Mouse (Mus musculus) midbrain, postnatal 0 days (tissue): ENCODE results near the gene Psmd14. TPM values are rescaled to one million over a fixed set of nuclear protein-coding genes. Genes with fewer than 3 reads are reported as not detected.

Experiments used
- ATAC-seq: fragments of 200-750 bp; cut with Nextera tagmentation; 2 replicates; pipeline ENCODE4 v1.8.0; 2017; ENCODE audit warnings: moderate number of reproducible peaks, mild to moderate bottlenecking, moderate TSS enrichment, moderate library complexity; ENCODE audit not compliant: low FRiP score
- DNase-seq: peaks from one replicate; pipeline ENCODE4 v3.0.0-alpha.2; 2015; ENCODE audit warnings: low spot score
- H3K27ac ChIP-seq: fragments of 300-500 bp; sonication (generic); 2 replicates; pipeline ENCODE4 v1.5.1; 2014; ENCODE audit warnings: low read depth, mild to moderate bottlenecking, low read length, mixed read lengths
- H3K27me3 ChIP-seq: fragments of 300-500 bp; sonication (generic); 2 replicates; pipeline ENCODE4 v1.6.1; 2014; ENCODE audit warnings: low read length, control low read depth, mixed read lengths; ENCODE audit not compliant: insufficient read depth
- H3K36me3 ChIP-seq: fragments of 300-500 bp; sonication (generic); 2 replicates; pipeline ENCODE4 v1.6.1; 2014; ENCODE audit warnings: low read length, control low read depth, mixed read lengths; ENCODE audit not compliant: insufficient read depth
- H3K4me1 ChIP-seq: fragments of 300-500 bp; sonication (generic); 2 replicates; pipeline ENCODE4 v1.6.1; 2014; ENCODE audit warnings: mild to moderate bottlenecking, control low read depth, antibody characterized with exemption, low read length, mixed read lengths; ENCODE audit not compliant: insufficient read depth
- H3K4me2 ChIP-seq: fragments of 300-500 bp; sonication (generic); 2 replicates; pipeline ENCODE4 v1.6.1; 2014; ENCODE audit warnings: low read depth, mild to moderate bottlenecking, low read length, mixed read lengths; ENCODE audit not compliant: poor library complexity, severe bottlenecking
- H3K4me3 ChIP-seq: fragments of 300-500 bp; sonication (generic); 2 replicates; pipeline ENCODE4 v1.5.1; 2014; ENCODE audit warnings: low read depth, mild to moderate bottlenecking, low read length, moderate library complexity
- H3K9ac ChIP-seq: fragments of 300-500 bp; sonication (generic); replicated peaks from 2 replicates; pipeline ENCODE4 v1.6.1; 2014; ENCODE audit warnings: mild to moderate bottlenecking, low read length, moderate library complexity, mixed read lengths; ENCODE audit not compliant: poor library complexity, severe bottlenecking
- H3K9me3 ChIP-seq: fragments of 300-500 bp; sonication (generic); 2 replicates; pipeline ENCODE4 v1.6.1; 2016; ENCODE audit warnings: low read length, control low read depth
- CTCF ChIP-seq: IDR thresholded peaks from 2 replicates; pipeline ENCODE4 v1.5.1; 2016; ENCODE audit warnings: antibody characterized with exemption, mild to moderate bottlenecking
- WGBS: fragments of 180-500 bp; shearing (Covaris S2); extraction: QIAGEN DNeasy Blood & Tissue Kit; methylation state at CpG from one replicate; pipeline ENCODE4 v1.1.7; 2014; 5-methylcytosine and 5-hydroxymethylcytosine counted together
- polyA plus RNA-seq: library from polyadenylated mRNA; unstranded; fragments of >200 nt; fragmentation: Nextera tagmentation; extraction: Ambion mirVana; gene quantifications from 2 replicates; pipeline ENCODE4 v1.2.1, GENCODE M21; 2015
- total RNA-seq: library from RNA; depleted of rRNA; stranded (reverse); fragments of >200 nt; gene quantifications from 2 replicates; pipeline ENCODE4 v1.2.3, GENCODE M21; 2014

Psmd14 gene
- total and polyA plus RNA-seq, 2 experiments from 2014 or later, result 87.4 to 197 TPM

DNA sequence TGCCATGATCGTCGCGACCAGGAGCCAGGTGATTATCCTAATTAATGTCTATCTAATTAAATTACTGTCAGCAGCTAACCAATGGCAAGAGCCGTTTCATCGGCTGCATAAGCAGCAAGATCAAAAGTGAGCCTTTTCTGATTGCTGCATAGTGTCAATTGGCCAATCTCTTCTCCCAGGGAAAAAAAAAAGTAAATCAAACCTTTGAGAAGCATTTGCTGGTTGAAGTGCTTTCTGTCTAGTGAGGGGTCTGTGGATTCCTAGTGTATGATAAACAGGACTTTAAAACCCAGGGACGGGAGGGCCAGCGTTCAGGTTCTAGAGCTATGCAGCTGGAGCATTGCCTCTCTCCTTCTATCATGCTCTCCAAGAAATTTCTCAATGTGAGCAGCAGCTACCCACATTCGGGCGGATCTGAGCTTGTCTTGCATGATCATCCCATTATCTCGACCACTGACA, 92.9 kb downstream of the Psmd14 start:
- H3K4me2 ChIP-seq, result no peak overlapping the region
- DNase-seq (no peak), ATAC-seq (no peak)
- no peak overlapping the region for H3K4me3 ChIP-seq
- H3K27ac ChIP-seq, result no peak overlapping the region
- WGBS, result 3% methylated on average over 10 of the region's 10 CpGs
- no peaks in the 10 kb centered on the region for H3K9me3 ChIP-seq
- H3K9ac ChIP-seq, result no peak overlapping the region
- no peaks in the 10 kb centered on the region for H3K4me1 ChIP-seq
- TF ChIP-seq CTCF, result no peak
- H3K27me3 ChIP-seq, result peaks cover 38% of the 10 kb centered on the region
- 0 out of 2 replicates have a peak, but pooled peaks cover 4% of the 10 kb centered on the region for H3K36me3 ChIP-seq

DNA sequence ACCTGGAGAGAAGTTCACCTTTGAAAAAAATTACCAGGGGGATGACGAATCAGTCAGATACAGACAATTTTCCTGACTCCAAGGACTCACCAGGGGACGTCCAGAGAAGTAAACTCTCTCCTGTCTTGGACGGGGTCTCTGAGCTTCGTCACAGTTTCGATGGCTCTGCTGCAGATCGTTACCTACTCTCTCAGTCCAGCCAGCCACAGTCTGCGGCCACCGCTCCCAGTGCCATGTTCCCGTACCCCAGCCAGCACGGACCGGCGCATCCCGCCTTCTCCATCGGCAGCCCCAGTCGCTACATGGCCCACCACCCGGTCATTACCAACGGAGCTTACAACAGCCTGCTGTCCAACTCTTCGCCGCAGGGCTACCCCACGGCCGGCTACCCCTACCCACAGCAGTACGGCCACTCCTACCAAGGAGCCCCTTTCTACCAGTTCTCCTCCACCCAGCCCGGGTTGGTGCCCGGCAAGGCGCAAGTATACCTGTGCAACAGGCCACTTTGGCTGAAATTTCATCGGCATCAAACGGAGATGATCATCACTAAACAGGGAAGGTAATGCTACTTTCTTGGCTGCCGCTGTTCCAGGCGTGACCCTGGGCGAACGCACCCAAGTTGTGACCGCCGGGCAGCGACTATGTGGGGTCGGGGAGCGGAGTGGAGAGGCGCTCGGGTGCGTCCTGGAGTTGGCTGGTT, 93.5 kb downstream of the Psmd14 start:
- no peak overlapping the region for H3K4me2 ChIP-seq
- DNase-seq, result no peak
- ATAC-seq, result no peak
- H3K4me1 ChIP-seq, result no peaks in the 10 kb centered on the region
- H3K9me3 ChIP-seq, result no peaks in the 10 kb centered on the region
- 2% methylated on average over 39 of the region's 39 CpGs for WGBS
- H3K4me3 ChIP-seq, result no peak overlapping the region
- H3K27ac ChIP-seq, result no peak overlapping the region
- 0 out of 2 replicates have a peak, but pooled peaks cover 3% of the 10 kb centered on the region for H3K36me3 ChIP-seq
- no peak for TF ChIP-seq CTCF
- no peak overlapping the region for H3K9ac ChIP-seq
- H3K27me3 ChIP-seq, result peaks cover 43% of the 10 kb centered on the region

DNA sequence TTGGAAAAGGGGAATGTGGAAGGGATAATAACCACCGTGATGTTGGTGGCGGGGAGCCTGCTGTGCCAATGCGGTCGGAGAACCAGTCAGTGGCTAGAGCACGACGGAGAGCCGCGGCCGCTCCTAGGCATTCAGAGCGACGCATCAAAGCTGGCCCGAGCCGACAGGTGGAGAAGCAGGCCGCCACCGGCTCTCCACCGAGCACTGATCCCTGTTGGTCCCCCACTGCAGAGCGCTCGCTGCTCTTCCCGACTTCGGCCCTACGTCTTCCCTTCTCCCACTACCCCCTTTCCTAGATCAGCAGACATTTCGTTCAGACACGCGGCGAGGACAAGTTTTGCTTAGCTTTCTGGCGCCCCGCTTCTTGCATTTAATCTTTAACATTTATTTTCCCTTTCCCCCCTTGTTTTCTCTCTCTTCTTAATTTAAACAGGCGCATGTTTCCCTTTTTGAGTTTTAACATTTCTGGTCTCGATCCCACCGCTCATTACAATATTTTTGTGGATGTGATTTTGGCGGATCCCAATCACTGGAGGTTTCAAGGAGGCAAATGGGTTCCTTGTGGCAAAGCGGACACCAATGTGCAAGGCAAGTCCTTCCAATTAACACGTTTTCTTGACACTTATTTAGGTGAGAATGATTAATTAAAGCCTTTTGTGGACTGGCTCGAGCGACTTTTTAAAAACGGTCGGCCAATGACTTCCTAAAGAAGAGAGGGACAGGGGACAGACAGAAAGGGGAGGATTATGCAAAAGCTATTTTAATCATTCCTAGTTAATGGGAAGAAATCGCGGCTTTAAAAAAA, 94.2 kb downstream of the Psmd14 start:
- no peak for TF ChIP-seq CTCF
- Histone ChIP-seq H3K27ac (no peak overlapping the region), H3K4me2 (no peak overlapping the region), H3K4me3 (no peak overlapping the region), H3K9ac (no peak overlapping the region), H3K4me1 (no peaks in the 10 kb centered on the region), H3K9me3 (no peaks in the 10 kb centered on the region), H3K27me3 (peaks cover 50% of the 10 kb centered on the region), H3K36me3 (no peaks in the 10 kb centered on the region)
- DNase-seq, result no peak
- ATAC-seq, result no peak
- WGBS, result 2% methylated on average over 31 of the region's 39 CpGs

DNA sequence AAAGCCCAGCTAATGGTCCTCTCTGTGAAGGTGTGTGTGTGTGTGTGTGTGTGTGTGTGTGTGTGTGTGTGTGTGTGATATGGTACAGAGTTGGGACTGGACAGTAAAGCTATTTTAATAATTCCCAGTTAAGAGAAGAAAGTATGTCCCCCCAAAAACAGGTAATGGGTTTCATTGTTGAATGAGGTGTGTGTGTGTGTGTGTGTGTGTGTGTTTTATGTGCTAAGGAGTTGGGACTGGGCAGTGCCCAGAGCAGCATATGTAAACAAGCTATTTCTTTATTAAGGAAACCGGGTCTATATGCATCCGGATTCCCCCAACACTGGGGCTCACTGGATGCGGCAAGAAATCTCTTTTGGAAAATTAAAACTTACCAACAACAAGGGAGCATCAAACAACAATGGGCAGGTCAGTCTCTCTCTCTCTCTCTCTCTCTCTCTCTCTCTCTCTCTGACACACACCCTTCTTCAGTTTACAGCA, 94.9 kb downstream of the Psmd14 start:
- Histone ChIP-seq H3K4me2 (no peak overlapping the region), H3K9me3 (no peaks in the 10 kb centered on the region), H3K9ac (no peak overlapping the region), H3K4me3 (no peak overlapping the region), H3K27me3 (peaks cover 55% of the 10 kb centered on the region), H3K4me1 (no peaks in the 10 kb centered on the region), H3K36me3 (no peaks in the 10 kb centered on the region), H3K27ac (no peak overlapping the region)
- ATAC-seq (no peak), DNase-seq (no peak)
- WGBS, result 4% methylated on average over 3 of the region's 3 CpGs
- TF ChIP-seq CTCF, result no peak

DNA sequence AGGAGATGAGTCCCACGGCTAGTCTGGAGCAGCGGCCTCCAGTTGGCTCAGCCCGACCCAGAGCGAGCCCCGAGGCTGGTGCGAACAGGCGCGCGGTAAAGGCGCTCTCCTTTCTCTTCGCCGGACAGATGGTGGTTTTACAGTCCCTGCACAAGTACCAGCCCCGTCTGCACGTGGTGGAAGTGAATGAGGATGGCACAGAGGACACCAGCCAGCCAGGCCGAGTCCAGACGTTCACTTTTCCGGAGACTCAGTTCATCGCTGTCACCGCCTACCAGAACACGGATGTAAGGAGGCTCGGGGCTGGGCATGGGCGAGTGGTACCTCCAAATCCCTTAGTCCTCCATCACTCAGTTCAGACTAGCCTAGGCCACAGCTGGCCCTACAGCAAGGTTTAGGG, 95.7 kb downstream of the Psmd14 start:
- no peak overlapping the region for H3K9ac ChIP-seq
- H3K27me3 ChIP-seq, result peaks cover 51% of the 10 kb centered on the region
- H3K4me3 ChIP-seq, result no peak overlapping the region
- H3K9me3 ChIP-seq, result no peaks in the 10 kb centered on the region
- H3K4me1 ChIP-seq, result 0 out of 2 replicates have a peak, but pooled peaks cover 2% of the 10 kb centered on the region
- WGBS, result 1% methylated on average over 22 of the region's 22 CpGs
- H3K4me2 ChIP-seq, result no peak overlapping the region
- TF ChIP-seq CTCF, result no peak
- ATAC-seq (peak; percentile 24; the same call in 1 of the 2 replicates), DNase-seq (no peak)
- no peaks in the 10 kb centered on the region for H3K36me3 ChIP-seq
- no peak overlapping the region for H3K27ac ChIP-seq

DNA sequence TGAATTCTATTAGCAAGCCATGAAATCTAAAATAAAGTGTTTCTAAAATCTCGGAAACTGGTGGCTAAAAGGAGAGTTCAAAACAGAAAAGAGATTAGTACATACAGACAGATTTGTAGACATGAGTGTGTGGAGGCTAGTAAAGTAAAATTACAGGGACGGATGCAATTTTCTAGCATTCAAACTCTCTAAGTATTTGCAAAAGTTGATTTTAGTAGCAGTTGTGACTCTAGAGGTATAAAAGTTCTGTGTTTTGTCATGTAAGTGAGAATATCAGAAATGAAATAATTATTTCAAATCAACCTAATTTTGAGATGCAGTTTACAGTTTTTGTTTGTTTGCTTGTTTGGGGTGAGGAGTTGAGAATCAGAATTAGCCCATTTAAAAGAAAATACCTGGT, 96.3 kb downstream of the Psmd14 start:
- Histone ChIP-seq H3K9ac (no peak overlapping the region), H3K36me3 (no peaks in the 10 kb centered on the region), H3K4me3 (no peak overlapping the region), H3K27me3 (peaks cover 44% of the 10 kb centered on the region), H3K4me2 (no peak overlapping the region), H3K4me1 (0 out of 2 replicates have a peak, but pooled peaks cover 2% of the 10 kb centered on the region), H3K27ac (no peak overlapping the region), H3K9me3 (no peaks in the 10 kb centered on the region)
- DNase-seq, result no peak
- no peak for TF ChIP-seq CTCF
- no peak for ATAC-seq
- 15% methylated on average over 2 of the region's 2 CpGs for WGBS
